Mouse (Mus musculus) lung, adult 18-20 months (tissue): ENCODE measurements at regions not wholly inside any gene's neighbourhood (a gene's known extent, or its start where the extent isn't known, plus 50 kb on each side); places are given as distances from the start of the nearest gene placed in this dataset.

Experiments used
- DNase-seq, 2 experiments: peaks; one replicate each; pipeline ENCODE4 v3.0.0; 2022; ENCODE audit warnings: mixed read lengths in 2 of 2

DNA sequence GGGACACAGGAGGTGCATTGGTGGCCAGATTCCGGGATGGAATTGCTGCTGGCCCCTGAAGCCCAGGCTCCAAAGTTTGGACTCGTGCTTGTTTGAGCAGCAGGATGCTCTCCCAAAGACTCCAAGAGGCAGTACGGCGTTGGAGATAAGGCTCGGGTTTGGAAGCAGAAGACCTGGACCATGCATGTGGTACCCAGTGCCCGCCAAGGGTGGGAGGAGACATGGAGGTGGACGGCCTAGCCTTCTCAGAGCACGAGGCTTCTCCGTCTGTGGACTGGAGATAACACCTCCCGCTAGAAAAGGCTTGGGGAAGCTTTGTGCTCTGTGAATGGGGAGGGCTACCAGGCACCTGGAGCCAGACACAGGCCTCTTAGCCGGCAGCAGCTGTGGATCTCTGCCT lies 271.7 kb downstream of the Rps6kc1 start:
- no peak for DNase-seq

DNA sequence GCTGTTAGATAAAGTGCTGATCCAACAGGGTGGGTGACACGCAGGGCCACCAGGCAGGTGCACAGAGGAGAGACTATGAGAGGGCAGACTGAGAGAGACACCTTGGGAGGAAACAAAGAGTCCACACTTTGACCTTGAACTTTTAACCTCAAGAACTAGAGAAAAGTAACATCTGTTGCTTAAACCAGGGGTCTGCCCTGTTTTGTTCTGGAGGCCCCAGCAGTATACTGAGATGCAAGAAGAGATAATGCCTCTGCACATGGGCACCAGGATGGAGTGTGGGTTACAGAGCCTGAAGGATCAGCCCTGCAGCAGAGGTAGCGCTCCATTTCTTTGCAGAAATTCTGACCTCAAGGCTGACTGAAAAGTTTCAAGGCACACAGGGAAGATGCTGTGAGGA lies 276.6 kb downstream of the Rps6kc1 start:
- DNase-seq: no peak

DNA sequence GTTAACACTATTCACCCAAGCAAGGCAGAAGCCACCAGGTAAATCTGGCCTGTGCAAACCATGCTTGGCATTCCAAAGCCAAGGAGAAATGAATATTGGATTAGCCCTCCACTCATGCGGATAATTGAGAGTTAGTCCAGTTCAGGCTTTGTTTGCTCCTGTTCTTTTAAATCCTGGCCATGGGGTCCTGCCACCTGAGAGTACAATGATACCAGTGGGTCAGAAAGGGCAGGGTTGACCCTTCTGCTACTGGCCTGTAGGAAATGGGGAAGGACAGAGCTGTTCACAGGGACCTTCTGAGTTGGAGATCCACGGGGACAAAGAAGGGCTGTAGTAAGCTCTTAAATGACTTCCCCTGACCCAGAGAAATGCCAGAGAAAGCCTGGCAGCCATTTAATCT lies 279.9 kb downstream of the Rps6kc1 start:
- DNase-seq: no peak

DNA sequence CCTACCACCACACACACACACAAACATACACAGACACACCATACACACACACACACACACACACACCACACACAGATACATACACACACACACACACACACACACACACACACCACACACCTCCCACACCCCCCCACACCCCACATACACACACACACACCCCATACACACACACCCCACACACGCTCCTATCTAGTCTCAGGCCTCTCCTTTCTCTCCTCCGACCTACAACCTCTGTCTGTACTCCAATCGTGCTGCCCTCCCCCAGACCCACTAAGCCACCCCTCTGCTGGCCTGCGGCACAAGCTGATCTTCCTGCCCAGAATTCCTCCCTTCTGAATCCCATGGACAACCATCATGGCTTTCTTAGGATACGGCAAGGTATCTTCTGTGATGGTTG lies 281.4 kb downstream of the Rps6kc1 start:
- DNase-seq: no peak

DNA sequence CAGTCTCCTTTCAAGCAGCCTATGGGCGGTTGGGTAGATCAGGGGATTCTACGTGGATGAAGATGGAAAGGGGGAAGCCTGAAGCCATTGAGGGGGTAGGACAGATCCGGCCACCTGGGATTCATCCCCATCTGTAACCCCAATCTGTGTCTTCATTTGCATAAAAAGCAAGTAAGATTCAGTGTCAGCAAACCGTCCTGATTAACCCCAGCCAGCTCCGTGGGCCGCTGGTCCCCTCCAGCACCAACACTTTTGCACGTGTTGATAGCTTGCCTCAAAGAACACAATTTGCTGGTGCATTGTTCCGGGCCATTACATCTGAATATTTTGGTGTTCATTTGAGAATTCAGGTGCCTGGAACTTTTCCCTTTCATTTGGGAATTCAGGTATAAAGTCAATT lies 287.7 kb downstream of the Rps6kc1 start:
- DNase-seq: no peak

DNA sequence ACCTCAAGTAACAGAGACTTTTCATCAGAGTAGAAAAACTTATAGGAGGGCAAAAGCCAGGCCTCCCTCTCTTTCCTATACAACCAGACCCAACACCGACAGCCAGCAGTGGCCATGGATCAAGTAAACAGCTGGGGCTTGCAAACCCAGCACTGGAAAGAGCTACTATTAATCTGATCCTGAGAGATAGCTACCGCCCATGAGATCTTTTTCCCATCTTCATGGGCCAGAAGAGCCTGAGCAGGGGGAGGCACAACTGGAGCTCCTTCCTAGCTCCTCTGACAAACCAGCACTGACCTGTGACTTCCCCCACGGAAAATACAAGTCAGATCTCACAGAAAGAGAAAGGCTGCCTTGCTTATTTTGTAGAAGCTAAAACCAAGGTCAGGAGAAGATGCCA lies 311.1 kb downstream of the Rps6kc1 start:
- DNase-seq: no peak

DNA sequence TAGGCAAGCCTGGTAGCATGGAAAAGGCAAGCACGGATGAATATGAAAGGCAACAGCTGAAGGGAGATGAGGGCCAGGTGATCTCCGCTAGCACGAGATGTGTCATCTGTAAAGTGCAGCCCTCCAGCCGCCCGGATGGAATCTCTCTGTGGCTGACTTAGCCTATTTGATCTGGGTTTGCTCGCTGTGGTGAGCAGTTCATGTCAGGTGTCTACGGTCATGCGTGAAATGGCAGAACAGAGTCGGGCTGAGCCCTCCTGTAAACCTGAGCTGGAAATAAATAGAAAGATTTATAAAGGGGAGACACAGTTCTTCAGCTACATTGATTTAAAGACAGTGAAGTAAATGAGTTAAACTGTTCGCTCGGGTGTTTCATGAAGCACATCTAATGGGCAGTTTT lies 311.9 kb downstream of the Rps6kc1 start:
- no peak for DNase-seq

DNA sequence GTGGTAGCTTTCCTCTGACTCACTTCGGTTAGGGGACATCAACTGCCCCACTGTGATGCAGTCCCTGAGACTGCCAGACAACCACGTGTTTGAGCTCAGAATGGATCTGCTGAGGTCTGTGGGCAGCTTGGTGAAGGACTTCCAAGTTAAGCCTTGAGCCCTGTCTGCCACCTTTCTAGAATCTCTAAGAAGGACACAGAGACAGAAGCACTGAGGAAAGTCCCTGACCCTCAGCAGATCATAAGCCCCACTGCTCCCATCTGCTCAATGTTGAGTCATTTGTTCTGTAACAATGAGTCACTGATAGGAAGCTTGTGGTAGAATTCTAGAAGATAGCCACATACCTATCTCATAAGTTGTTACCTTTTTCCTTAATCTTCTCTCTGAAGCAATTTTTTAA lies 315.4 kb downstream of the Rps6kc1 start:
- no peak for DNase-seq

DNA sequence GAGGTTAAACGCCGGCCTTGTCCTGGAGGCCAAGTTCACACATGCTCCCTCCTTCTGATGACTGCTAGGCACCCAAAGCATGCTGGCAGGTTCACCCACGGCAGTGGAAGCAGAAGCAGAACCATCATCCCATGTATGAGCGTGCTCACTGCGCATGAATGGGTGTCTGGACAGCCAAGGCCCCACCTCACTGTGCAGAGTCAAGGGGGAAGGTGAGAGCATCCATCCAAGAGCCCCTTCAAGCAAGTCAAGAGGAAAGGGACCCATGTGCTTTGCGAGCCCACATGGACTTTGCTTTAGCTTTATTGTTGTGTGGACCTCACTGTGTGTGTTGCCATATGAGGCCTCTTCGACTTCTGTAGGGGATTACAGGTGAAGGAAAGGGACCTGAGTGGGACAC lies 319.9 kb downstream of the Rps6kc1 start:
- no peak for DNase-seq

DNA sequence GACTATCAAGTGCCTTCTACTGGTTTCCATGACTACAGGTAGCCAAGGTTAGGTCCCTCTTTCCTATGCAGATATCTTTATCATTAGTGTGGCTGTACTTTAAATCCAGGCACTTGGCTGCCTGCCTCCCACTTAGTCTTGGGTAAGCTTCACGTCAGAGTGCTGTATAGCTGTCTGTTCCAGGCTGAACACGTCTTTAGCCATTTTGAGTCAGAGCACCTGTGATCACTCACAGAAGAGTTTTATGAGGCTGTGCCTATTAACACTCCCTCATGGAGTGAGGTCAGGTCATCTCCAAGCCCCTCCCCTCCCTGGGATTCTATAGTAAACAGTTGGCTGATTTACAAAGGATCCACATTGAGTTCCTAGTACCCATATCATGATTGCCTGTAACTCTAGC lies 322.0 kb downstream of the Rps6kc1 start:
- no peak for DNase-seq

DNA sequence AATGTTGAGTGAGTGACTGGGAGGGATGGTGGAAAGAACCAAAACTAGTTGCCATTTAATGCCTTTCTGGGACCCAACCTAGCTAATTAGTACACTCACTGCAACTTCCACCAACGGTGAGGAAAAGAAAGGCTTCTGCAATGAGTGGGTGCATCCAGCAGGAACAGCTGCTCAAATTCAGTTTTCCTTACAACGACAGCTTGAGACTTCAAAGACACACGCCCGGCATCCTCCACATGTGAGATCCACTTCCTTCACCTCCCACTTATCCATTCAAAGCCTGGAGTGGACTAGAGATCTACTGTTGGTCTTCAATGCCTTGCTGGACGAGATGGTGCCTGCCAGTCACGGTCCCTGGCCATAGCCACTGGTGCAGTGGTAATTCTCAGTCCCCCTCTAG lies 328.3 kb downstream of the Rps6kc1 start:
- no peak for DNase-seq

DNA sequence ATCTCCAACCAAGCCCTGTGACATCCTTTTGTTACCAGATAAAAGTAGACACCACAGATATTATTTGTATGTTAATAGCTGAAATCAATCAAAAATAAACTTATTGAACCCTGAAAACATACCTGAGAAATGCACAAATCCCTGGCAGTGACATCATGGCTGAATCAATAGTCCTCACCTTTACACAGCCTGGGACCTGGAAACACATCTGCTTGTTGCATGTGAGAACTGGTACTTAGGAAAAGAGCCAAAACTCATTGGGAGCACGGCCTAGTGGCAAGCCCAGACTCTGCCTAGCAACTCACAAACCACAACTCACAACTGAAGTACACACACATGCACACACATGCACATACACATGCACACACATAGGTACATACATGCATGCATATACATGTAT lies 330.9 kb downstream of the Rps6kc1 start:
- DNase-seq: no peak

DNA sequence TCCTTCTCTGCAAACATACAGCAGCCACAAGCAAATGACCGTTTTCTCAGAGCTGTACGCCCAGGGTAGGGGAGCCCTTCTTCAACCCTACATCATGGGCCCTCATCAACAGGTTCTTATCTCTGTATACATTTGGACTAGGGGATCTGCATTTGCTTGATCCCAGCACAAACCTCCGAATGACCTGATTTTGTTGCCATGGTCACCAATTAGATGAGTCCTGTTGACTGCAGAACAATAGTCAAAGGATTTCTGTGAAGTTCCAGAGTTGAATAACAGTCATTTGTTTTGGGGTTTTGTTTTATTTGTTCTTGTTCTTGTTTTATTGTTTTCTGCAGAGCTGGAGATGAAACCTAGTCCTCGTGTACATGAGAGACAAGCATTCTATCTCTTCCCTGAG lies 340.6 kb downstream of the Rps6kc1 start:
- DNase-seq: no peak

DNA sequence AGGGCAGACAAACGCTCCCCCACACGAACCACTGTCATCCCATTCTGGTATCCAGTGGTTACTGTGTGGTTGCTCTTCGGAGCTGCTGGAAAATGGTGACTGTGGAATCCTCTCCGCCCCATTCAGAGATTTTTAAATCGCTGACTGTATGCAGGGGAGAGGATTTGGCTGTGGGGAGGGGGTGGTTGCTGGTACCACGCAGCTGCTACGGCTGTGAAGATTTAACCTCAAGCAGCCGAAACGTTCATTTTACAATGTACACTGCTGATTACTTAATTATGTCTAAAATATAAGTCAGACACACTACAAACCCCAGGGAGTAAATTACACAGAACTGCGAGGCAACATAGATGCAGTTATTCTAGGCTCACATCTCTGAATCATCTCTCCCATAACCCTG lies 341.0 kb downstream of the Rps6kc1 start:
- no peak for DNase-seq

DNA sequence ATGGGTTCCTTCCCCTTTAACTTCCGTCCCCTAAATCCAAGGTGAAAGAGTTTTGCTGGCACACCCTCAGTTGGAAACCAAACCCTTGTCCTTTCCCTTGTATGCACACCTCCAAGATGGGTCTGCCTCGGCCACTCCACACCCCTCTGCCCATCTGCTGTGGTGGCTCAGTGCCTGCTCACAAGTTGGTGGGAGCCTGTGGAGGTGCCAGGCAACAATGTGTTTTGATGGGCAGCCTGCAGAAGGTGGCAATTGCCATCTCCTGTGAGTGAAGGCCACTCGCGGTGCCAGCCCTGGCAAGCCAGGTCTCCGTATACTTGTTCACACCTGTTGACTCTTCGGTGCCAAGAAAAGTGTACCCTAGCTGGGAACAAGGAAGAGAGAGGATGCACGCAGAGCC lies 344.8 kb downstream of the Rps6kc1 start:
- no peak for DNase-seq

DNA sequence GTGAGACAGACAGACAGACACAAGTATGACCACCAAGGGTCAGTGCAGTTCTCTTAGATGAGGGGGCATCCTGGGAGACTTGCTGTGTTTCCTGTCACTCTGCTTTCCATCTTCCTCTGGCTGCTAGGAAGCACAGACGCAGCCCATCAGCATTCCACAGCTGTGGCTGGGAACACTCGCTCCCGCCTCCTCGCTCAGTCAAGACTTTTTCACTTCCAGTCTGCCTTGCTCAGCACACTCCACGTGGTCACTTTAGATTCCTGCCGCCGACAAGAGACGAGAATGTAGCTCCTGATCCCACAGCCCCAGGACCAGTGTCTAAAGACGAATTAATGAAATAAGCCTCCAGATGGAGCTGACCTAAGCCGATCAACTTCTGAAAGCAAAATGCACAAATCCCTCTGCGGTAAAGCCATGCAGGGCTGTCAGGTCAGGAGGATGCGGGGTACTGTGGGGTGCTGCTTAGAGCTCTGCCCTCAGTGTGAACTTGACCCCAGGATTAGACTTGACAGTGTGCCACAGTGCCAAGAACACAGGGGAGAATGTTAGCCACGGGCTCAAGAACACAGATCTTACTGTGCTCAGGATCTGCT lies 348.6 kb downstream of the Rps6kc1 start:
- no peak for DNase-seq

DNA sequence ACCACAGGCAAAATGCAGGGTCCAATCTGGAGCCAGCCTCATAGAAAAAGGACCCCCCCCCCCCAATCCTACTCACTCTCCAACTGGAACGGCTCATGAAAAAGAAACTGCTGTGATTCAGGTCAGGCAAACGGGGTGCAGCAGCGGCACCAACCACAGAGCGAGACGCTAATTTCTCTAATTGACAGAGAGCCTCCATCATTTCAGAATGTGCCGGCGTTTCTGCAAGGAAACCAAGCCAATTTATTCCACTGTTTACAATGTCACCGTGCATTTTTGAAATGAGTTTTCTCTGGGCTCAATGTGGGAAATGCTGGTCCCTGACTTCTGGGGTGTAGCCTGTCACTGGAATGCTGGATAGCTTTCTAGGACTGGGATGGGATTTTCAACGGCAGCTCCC lies 351.5 kb downstream of the Rps6kc1 start:
- DNase-seq: no peak

DNA sequence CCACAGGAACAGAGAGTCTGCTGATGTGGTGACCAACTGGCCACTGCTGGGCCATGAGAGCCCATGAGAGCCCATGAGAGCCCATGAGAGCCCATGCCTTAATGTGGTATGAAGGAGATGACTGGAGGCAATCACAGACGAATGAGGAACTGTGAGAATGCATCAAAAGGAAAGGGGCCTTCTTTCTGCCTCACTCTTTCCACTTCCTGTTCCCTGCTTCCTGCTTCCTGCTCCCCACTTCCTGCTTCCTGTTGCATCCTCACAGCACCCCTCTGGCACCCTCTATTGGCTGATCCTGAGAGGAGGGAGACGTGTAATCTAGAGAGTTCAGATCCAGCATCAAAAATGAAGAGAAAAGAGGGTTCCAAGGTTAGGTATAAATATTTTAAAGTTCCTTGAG lies 369.7 kb downstream of the Rps6kc1 start:
- DNase-seq: no peak

DNA sequence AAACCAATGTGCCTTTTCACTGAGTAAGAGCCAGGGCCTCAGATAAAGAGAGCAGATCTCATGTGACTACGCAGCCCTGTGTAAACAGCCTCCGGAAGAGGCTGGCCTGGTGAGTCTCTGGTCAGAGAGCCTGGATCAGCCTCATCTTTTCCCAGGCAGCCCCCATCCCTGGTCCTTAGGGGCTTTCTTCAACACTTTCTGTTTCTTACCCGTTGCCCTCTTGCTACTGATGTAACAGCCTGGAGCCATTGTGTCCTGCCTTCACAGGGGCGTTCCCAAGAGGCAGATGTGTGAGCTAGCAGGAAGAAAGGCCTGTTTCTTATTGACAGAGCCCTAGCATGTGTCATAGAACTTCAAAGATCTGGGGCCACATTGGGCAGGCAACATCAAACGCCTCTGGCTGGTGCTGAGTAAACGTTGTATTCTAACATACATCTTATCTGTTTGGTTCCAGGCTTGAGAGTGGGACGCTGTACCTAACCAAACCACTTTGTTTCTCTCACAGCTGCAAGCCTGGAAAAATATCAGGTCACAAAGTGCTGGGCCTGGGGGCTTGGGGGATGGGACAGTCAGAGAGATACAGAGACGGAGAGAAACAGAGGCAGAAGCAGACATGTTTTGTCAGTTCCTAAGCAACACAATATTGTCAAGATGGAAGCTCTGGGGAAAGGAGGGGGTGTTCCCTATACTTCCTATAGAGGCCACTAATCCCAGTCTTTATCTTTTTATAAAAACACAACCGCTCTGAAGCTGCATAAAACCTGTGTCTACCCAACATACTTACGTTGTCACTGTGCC lies 362.6 kb upstream of the Prox1 start:
- DNase-seq: no peak

DNA sequence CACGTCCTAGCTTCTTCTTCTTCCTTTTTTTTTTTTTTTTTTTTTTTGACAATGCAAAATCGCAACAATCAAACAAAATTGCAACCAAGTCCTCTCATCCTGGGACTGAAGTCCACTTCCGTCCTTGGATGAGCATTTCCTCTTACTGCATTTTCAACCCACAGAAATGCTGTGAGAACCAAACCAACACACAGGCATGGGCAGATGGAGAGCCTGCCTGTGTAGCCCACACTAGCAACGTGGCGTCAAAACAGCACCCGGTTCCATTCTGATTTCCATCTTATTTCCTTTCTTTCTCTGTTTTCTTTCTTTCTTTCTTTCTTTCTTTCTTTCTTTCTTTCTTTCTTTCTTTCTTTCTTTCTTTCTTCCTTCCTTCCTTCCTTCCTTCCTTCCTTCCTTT lies 360.7 kb upstream of the Prox1 start:
- no peak for DNase-seq

DNA sequence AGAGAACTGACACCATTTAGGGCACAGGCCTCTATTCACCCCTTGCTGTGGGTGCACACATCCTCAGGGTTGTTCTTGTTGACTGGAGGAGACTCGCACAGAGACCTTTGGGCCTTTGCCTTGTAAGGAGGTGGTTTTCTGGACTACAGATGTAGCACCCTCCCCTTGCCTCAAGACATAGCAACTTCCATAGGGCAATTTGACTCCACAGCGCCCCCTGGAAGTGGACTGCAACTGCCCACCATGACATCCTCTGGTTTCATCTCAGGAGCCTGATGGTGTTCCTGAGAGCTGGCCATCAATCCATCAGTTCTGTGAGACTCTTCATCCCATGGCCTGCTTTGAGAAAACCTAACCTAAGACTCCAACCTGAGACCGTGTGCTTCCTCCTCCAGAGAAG lies 359.6 kb upstream of the Prox1 start:
- no peak for DNase-seq

DNA sequence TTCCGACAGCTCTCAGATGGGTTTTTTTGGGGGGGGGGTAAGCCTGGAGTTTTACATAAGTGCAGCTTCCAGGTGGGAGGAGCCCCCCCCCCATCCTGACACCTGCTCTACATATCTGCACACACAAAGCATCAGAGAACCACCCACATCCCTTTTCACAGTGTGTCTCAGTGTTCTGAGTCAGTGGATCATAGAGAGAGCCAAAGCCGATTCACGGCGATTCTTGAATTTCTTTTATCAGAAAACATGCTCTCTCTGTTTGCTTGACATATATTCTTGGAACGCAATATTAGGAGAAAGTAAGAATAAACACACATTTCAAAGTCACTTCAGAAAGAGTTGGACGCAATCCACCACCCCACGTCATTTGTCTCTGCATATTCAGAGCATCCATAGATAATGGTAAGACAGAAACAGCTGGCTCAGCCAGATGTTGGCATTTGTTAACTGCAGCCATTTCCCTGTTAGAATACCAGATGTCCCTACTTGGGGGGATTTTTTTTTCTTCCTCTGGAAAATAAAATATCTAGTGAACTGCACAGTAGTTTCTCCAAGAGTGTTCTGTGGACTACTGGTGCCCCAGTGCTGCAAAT lies 357.1 kb upstream of the Prox1 start:
- no peak for DNase-seq

DNA sequence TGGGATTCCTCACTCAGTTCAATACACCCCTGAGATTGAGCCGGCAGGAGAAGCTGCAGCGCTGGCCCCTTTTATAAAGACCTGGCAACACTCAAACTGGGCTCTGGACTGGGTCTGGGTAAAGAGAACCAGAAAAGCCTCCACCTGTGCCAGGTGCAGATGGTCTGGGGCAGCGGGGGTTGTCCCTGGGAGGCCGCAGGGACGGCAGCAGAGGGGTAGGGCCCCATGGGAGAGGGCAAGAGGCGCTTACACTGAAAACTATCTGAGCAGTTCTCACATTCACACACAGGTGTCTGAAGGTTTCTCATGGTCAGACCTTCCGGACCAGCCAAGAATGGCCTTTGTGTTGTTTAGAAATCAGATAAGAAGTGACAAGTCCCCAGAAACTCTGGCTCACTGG lies 356.1 kb upstream of the Prox1 start:
- DNase-seq: no peak

DNA sequence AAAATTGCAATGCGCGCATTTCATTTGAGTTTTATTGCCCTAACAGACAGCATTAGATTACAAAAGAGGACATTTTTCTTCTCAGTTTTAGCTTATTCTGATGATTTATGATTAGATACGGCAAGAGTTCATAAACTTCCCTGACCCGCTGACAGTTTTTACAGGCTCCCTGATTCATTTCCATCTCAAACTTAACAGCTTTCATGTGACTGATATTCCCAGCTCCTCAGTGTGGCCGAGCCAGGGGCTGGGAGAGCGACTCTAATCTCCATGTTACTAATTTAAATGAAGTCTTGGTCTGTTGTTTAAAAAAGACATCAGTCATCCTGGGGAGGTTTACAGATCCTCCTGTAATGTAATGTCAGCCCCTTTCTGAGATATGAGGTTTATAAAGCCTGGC lies 355.5 kb upstream of the Prox1 start:
- DNase-seq: no peak

DNA sequence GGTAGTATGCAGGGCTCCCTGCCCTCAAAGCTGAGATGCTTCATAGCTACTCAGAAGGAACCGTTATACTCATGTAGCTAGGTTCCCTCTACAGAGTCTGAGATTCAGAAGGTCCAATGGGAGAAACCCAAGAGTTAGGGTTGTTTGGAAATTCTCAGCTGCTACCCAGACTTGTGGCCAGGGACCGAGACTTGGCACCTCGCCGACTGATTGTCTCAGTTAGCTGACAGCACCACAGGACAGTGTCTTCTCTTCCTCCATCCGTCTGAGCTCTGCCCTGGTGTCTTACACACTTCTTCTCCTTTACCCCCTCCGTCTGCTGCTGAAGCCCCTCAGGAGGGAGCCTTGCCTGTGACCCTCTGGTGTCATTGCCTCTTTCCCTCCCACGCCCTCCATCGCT lies 329.6 kb upstream of the Prox1 start:
- DNase-seq: no peak
